Mouse (Mus musculus): ENCODE measurements around the gene Fras1.

Fras1 gene

DNA sequence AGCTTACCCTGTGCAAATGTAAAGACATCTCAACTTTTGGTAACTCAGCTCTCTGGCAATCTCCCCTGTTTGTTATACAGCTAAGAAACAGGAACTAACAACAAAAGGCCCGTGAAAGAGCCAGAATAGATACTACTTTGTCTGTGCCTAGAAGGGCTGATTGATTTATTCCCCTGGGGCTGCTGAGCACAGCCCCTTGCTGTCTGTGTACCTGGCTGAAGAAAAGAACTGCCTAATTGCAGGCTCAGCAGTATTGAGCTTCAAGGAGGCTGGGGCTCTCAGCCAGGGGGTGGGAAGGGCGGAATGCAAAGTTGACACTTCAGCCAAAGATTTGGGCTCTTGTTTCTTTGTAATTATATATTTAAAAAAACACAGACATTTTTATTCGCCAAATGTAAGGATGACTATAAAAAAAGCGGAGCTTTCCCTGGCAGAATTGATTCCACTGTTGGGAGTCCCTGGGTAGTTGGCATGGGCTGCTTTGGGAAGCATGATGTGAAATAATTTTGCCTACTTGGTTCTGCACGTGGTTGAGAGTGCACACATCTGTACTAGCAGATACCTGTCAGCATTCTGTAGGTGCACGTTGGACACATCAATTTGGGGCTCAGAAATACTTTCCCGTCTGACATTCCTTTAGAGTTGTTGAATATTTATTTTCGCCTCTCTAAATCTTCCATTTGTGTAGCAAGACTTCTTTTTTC is 31.5 kb downstream of the Fras1 start:
- no peak for DNase-seq (ENCODE audit: low spot score in 2 of 2)

DNA sequence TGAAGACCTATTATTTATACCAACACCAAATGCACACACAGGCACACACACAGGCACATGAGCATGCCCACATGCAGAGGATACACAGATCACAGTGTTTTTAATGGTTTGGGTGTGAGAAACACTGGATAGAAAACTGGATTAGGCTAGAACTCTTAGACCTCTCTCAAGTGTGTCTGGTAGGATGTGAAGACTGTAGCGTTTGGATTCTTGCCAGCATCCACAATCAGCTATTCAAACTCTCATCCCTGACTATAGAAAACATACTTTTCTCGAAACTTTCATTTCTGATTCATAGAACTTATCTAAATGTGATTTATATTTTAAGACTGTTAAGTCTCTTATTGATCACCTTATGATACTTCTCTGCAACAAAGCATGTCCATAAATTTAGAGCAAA is 34.5 kb downstream of the Fras1 start:
- no peak for DNase-seq (ENCODE audit: low spot score in 2 of 2)

DNA sequence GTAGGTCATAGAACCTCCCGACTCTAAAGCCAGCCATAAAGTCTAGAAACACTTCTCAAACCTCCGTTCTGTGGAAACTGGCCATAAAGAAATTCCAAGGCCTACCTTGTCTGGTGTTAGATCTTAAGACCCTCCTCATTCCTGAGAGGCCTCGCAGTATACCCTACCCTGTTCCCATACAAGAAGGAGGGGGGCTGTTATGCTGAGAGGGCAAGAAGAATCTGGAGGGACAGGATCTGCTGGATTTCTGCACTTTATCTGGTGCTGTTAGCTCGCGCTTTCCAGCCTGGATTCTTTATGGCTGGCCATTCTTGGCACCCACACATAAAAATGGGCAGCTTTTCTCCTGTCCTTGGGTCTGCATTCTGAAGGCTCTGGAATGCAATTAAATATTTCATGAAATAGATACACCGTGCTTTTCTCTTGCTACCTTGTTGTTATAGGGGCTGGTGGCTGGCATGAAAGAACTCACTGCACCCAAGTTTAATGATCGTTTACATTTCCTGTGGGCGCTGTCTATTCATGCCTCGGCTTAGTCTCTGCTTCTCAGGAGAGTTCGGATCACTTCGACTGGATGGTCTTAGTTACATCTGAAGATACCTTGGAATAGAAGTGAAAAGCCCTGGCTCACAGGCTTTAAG is 39.1 kb downstream of the Fras1 start:
- DNase-seq (ENCODE audit: low spot score in 2 of 2) = no peak

DNA sequence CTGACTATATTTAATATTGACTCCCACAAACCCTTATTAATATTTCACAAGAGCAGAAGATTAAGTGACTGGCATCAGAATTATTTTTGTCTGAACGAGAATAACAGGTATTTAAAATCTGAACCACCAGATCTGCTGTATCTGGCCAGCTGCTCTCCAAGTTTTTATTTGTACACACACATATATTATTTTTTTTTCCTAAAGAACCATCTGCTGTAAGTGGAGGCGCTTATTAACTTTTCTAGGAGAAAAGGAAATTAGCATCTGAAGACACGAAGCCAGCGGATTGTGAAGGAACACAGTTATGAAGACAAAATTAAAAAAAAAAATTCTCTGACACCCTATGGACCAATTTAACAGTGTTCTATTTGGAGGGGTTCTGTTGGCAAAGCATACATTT is 43.4 kb downstream of the Fras1 start:
- no peak for DNase-seq (ENCODE audit: low spot score in 2 of 2)

DNA sequence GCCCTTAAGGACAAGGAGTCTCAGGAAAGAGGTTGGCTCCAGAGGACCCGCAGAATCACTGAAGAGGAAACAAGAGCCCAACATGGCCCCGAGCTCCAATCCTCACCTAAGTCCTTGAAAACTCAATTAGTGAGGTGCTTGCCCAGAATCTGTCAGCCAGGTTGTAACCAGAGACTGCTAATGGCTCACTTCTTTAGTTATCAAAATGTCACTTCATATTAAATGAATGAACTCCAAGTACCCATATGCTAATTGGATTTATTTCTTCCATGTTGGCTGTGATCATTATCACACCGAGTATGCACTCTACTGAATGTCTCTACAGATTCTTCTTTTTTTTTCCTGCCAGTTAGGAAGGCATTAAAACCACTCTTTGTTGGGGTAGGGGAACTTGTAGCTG is 47.8 kb downstream of the Fras1 start:
- DNase-seq (ENCODE audit: low spot score in 2 of 2) = no peak

DNA sequence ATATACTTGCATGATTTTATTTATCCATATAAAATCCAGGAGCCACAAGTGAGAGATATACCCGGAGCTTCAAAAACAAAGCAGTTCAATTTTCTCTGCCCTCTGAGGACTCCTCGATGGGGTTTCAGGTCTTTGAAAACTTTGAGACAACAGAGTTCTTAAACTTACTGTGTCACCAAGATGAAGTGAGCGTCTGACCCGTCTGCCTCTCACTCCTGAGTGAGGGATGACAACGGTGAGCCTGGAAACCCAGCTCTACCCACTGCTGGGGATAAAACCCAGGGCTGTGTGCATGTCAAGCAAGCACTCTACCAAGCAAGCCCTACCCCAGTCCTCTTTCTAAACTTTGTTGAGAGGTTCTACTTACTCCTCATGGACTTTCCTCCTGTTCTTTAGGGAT is 49.0 kb downstream of the Fras1 start:
- DNase-seq (ENCODE audit: low spot score in 2 of 2) = no peak

DNA sequence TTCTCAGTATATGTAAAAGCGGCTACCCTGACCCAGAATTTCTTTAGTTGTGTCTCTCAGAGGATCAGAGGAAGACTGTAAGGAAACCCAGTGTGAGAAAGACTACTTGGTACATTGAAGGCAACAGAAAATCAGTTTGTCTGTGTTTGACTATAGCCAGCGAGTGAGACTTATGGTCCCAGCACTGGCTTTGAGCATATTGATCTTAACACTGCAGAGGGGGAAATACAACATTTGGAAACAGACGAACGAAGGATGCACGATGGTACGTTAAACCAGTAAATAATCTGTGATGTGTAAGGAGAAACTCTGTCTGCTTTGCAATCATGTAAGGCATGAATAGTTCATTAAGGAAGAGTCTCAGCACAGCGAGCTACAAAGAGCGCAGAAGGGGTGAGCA is 51.6 kb downstream of the Fras1 start:
- DNase-seq (ENCODE audit: low spot score in 2 of 2) = no peak

DNA sequence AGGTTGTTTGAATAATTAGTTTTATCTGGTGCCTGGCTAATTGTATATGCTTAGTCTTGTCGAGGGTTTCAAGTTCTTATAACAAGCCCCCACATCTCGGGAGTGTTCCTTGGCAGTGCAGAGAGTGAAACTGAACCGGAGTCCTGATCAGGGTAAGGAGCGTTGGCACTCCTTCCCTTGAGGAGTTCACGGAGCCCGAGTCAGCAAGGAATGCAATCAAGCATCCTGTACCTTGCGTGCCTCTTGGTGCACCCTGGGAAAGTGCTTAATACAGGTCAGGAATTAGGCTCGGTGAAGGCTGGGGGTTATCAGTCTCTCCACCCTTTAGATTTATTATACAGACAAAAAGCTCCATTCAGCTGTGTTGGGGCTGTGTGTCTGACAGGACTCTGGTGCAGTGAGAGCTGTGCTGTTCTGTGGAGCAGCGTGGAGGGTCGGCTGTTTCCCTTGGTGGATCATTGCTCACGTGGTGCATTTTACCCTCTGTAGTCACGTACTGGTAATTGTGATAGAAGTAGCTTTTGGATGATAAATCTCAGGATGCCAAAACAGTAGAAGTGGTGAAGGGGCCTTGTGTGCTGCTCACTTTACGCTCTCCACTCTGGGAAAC is 55.9 kb downstream of the Fras1 start:
- DNase-seq (ENCODE audit: low spot score in 2 of 2) = no peak

DNA sequence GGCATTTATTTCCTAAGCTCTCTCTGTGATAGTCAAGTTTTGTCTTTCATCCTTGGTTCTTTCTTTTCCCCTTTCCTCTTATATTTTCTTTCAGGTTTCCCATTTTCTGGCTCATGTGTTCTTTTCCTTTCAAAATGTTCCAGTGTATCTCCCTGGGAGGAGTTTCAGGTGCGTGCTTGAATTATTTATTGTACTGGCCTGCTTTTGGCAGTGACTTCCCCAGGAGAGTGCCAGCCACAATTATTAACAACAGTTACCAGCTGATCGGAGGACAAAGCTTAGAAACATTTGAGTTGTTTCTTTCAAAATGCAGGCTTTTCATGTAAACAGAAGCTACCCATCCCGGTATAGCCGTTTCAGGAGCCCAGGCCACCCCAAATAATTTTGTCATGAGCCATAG is 64.1 kb downstream of the Fras1 start:
- DNase-seq (ENCODE audit: low spot score in 2 of 2) = no peak

DNA sequence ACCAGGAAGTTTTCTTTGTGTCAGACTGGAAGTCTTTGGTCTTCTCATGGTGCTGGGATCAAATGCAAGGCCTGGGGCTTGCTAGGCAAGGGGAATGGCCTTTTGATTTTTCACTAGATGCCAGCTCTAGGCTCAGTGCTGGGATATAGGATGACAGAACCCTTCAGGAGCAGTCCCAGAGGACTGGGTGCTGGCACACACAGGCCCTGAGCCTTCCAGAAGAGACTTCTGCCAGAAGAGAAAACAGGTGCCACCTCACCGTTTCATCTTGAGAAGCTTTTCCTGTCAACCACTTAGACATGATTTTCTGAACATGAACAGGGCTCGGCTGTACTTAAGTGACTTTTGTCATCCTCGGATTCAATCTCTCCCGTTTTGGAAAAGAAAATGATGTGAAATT is 66.1 kb downstream of the Fras1 start:
- DNase-seq (ENCODE audit: low spot score in 2 of 2) = no peak

DNA sequence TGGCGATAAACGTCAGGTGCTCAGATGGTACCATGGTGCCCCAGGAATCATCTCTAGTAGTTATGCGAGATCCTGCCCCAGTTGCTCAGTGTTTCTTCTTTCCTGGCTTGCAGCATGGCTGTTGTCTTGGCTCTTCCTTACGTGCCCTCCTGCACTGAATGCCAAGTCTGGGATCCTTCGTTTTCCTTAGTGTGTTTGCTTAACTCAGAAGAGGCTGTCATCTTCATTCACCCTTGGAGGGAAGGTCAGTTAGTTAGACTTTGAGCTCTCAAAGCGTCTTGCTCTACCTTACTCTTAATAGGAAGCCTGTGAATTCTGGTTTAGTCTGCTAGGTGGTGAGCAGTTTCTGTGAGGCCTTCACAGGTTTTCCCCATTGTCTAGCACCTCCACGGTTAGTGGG is 73.7 kb downstream of the Fras1 start:
- no peak for DNase-seq (ENCODE audit: low spot score in 2 of 2)

DNA sequence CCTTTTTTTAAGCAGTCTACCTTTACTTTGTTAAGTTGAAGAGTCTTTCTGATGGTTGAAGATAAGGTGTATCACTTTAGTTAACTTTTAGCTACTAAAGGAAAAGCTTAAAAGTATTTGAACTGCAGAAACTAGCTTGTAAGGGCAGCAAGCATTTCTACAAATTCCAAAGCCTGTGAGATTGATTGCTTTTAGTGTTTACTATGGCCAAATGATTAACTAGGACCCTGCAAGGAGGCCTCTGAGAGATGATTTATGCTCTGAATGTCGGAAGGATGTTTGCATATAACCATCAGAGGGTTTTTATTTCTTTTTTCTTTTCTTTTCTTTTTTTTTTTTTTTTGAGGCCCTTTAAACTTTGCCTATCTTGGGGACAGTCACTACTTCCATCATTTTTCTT is 78.3 kb downstream of the Fras1 start:
- DNase-seq (ENCODE audit: low spot score in 2 of 2) = no peak

DNA sequence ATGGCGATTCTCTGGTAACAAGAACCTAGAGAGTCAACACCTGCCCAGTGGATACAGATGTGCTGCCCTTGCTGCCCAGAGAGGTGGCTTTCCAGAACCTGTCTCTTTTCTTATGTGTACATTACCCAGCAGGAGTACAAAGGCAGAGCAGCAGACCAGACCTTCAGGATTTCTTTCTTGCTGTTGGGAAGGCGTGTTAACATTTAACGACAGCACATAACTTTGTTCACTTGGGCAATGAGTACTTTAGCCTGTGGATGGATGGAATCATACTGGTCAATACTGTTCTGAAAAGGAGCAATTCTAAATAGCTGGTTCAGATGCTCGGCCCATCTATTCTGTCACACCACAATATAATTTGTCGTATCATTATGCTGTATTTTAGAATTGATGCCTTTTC is 79.6 kb downstream of the Fras1 start:
- DNase-seq (ENCODE audit: low spot score in 2 of 2) = no peak

DNA sequence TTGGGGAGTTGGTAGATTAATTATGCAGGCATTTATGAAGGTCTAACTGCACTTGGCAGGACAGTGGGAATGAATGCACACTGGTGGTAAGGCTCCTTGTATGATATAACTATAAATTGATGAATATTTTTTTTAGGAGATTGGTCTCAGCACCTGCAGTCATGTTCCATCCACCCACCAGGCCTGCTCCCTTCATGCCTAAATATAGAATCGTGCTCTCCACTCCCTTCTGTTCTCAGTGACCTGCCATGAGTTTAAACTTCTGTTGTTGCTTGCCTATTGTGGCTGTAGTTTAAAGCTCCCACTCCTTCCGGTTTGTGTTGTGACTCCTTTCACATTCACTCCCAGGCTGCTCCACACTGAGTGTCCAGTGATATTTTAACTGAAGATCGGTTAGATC is 80.7 kb downstream of the Fras1 start:
- no peak for DNase-seq (ENCODE audit: low spot score in 2 of 2)

DNA sequence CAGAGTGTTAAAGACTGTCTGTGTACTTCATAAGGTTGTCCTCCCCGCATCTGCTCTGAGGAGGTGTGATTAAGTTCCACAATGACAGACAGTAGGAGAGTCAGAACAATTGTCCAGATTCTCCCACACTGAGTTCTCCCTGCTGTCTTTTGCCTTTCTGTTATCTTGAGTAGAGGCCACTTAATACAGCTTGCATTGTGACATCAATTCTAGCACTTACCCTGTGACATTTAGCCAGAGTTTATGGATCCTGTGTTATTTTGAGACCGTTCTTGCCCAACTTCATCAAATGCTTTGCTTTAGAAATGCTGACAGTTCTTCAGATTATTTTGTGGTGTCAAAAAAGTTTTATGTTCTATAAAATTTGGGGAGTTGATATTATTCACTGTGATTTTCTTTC is 81.5 kb downstream of the Fras1 start:
- no peak for DNase-seq (ENCODE audit: low spot score in 2 of 2)

DNA sequence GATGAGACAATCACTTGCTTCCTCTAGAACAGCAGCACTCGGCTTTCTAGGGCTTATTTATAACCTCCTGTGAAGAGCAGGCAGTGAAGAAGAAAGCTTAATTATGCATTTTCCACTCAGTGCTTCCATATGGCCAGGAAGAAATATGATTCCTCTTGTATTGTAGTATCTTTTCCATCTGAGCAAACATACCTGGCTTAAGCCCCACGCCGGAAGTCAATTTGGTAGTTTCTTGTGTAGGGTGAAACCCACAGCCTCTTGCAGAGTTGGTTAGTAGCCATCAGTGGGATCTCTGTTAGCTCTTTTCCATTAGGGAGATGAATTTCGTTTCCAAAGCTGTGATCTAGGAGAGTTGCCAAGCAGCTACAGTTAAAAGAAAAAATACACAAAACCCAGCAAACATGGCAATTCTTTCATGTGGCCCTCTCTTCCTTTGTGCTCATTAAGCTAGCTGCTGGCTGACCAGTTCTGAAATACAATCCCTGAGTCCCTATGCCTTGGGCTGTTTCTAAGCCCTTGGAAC is 83.7 kb downstream of the Fras1 start:
- no peak for DNase-seq (ENCODE audit: low spot score in 2 of 2)

DNA sequence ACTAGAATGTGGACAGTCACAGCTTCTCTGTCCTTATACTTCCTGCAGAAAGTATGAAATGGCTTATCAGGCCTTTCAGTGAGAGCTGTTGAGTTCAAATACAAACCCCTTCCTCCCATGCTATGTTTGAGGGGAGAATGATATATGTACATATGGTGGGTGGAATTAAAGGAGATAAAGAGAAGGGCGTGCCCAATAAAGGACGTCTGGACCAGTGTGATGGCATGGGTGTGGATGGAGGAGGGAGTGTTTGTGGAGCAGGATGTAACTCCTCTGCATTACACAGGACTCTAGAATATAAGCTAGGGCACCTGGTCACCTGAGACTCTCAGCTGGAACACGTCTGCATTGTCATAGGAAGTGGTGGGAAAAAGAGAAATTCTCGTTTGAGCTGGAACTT is 85.8 kb downstream of the Fras1 start:
- DNase-seq (ENCODE audit: low spot score in 2 of 2) = no peak

DNA sequence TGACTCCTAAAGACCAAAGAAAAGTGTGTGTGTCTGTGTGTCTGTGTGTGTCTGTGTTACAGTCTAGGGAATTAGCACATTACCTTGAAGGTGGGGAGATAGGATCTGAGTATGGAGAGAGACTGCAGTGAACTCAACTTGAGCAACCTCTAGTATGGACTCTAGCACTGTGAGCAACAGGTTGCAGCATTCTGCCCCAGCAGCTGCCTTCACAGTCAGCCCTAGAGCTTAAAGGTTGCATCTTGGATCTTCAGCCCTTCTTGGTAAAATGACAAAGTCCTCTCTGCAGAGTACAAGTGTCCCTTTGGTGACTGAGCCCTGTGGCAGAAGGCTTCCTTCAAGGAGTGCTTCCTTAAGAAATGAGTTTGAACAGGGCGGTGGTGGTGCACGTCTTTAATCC is 88.4 kb downstream of the Fras1 start:
- DNase-seq (ENCODE audit: low spot score in 2 of 2) = no peak

DNA sequence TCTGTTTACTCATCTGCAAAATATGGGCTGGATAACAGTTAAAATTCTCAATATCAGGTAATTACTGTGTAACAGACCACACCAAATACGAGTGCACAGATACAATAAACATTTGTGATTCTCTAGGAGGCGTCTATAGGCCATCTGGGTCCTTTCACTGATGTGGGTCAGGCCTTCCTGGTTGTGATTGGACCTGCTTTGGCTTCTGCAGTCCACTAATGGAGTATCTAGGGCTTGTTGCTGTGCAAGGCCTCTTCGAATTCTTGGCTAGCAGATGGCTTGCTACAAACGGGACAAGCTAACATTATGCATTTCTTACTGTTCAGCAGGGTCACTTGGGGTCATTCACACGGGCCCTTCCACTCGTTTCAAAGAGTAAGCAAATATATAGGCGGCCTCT is 92.7 kb downstream of the Fras1 start:
- DNase-seq (ENCODE audit: low spot score in 2 of 2) = no peak

DNA sequence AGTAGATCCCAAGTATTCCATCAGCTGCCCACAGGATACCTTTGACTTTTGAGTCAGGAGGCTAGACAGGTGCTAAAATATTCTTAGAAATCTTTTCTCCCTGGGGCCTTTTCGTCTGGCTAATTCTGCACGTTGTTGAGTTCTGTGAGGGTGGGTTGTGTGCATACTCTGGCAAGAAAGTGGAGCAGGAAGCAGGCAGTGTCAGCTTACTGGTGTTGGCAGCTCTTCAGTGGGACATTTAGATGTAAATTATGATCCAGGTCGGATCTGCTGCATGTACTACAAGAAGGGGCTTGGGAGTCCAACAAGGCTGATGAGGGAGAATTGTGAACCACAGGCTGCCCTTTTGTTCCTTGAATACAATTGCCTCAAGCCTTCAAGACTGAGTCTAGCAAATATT is 98.2 kb downstream of the Fras1 start:
- no peak for DNase-seq (ENCODE audit: low spot score in 2 of 2)

DNA sequence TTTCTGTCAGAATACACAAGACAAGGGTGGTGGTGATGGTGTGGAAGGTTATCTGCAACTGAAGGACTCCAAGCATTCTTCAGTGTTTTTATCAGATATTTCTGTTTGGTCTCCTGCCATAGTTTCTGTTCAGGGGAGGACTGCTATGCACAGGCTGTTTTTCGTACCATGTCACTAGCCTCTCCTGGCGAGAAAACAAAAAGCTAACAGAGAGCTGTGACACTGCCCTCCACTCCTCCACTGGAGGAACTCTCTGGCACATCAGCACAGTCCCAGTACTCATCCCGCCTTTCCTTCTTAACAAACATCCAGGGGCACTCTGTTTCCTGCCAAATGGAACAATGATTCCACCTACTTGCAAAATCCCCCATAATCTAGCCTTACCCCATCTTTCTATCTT is 101.7 kb downstream of the Fras1 start:
- DNase-seq (ENCODE audit: low spot score in 2 of 2) = no peak

DNA sequence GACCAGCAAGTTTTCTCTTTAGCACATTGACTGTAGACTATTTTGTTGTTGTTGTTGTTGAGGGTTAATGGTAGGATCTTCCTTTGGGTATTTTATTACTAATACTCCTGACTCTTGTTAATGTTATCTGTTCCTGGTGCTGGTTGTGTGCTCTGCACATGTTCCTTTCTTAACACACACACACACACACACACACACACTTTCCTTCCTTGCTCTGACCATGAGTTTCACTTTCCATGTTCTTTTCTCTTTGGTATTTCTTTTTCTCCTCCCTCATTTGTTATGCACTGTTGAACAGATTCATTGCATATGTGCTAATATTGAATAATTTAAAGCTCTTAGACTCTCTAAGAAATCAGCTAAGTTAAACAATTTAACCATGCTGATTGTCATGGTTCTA is 105.2 kb downstream of the Fras1 start:
- DNase-seq (ENCODE audit: low spot score in 2 of 2) = no peak

DNA sequence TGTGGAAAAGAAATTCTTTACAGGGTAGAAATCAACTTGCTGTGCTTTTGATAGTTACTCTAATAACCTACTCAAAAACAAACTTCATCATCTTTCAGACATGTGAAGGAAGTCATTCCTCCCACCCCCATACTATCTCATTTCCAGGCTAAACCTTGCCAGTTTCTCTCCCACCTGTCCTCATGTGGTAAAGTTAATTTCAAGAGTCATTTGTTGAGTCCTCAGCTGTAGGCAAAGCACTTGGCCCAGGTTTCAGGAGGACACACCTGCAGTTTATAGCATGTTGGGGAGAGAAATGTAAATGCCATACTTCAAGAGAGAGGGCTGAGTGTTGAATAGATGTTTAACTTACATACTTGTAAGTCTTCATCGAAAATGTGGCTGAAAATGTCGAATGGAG is 107.4 kb downstream of the Fras1 start:
- DNase-seq (ENCODE audit: low spot score in 2 of 2) = no peak
